Mouse (Mus musculus) adipocyte (in vitro differentiated cells): ENCODE results near the gene Kif11.

ENCODE experiments used
- DNase-seq: peaks from one replicate; pipeline ENCODE4 v3.0.0-alpha.2; 2016; ENCODE audit warnings: low spot score

Gene Kif11

DNA sequence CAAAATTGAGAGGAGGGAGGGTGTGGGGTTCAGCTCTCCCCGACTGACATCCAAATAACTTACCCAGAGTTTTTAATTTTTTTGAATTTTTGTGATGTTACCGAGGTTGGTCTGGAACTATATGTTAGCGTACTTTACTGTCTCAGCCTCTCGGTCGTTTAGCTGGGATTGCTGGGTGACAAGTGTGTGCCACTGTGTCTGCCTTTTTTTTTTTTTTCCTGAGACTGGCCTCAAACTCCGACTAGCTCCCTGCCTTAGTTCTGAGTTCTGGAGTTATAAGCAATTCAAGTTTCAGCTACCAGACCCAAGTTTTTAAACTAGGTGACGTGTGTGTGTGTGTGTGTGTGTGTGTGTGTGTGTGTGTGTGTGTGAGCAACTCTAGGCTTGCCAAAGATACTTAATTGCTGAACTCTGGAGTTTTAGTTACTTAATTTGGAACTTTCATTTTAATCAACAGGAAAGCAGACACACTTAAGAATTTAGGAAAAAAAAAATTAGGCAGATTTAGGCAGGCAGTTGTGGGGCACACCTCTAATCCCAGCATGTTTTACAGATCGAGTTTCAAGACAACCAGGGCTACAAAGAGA, 1.3 kb downstream of the Kif11 start:
- peak; percentile 13 for DNase-seq

DNA sequence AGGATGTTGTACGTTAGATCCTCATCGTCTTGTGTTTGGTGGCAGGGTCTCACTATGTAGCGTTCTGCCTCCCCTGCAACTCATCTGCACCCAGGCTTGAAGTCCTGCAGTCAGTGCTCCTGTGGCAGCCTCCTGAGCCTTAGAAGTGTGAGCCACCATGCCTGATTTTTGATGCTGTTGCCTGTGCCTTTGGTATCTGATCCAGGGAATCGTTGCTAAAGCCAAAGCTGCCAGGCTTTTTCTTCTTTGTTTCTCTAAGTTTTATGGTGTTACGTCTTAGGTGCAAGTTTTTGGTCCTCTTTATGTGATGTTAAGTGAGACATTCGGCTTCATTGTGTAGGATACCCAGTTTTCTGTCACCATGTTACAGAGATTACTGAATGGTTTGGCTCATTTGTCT, 2.6 kb downstream of the Kif11 start:
- no peak for DNase-seq

DNA sequence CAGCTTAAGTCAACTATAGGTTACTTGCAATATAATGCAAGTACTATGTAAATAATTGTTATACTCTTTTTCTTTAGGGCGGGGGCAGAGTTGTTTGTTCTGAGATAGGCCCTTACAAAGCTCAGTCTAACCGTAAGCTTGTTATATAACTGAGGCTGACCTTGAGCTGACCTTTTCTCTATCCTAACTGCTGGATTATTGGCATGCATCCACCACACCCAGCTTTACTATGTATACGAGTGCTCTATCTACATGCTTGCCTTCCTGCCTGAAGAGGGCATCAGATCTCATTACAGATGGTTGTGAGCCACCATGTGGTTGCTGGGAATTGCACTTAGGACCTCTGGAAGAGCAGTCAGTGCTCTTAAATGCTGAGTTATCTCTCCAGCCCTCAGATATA, 9.9 kb downstream of the Kif11 start:
- DNase-seq, result no peak

DNA sequence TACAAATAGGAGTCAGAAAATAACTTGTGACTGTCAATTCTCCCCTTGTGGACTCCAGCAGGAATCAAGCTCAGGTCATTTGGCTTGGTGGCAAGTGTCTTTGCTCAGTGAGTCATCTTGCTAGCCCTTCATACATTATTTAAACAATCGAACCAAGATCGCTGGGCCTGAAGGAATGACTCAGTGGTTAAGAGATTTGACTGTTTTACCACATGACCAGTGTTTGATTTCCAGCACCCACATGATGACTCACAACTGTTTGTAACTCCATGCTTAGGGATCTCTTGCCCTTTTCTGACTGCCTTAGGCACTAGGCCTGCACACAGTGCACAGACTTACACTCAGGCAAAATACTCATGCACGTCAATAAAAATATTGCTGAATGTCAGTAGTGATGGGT, 15.7 kb downstream of the Kif11 start:
- no peak for DNase-seq

DNA sequence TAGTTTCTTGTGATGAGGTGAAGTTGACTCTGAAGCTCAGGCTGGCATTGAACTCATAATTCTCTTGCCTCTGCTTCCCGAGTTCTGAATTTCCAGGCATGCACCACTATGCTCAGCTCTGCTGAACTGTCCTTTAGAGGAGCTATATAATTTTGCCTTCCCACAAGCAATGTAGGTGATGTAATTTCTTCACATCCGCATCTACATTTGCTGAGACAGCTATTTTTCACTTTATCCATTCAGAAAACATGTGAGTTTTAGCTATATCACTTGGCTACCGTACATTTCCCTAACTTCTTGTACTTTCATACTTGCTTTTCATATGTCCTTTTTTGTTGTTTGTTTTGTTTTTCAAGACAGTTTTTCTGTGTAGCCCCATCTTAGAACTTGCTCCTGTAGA, 20.1 kb downstream of the Kif11 start:
- no peak for DNase-seq

DNA sequence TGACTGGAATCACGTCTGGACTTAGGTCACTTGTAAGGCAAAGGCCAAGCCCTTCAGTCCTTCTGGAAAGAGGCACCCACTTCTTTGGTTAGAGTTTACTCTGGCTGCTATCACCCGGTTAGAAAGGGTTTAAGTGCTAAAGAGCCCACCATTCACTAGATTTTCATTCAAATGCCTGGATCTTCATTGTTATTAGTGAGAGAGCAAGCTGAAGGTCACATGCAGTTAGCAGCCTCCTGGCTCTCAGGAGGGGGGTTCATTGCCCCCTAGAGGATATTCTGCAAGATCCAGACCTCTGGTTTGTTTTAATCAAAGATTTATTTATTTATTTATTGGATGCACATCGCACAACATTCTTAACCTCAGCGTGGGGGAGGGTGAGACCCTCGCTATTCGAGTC, 24.7 kb downstream of the Kif11 start:
- DNase-seq, result no peak

DNA sequence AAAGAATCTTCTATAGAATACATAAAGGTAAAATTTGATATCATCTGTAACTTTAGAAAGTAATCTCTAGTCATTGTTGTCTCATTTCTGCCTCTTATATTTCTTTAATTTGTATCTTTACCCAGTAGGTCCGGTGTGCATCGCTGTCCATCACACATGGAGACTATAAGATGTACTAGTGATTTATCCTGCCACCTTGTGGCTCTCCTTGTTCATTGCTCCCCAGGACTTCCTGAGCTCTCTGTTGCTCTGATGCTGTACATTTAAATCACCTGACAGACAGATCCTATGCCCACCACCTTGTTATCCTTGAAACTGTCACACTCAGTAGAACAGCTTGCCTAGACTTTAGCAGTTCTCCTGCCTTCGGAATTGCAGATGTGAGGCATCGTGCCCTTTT, 42.1 kb downstream of the Kif11 start:
- DNase-seq, result peak; percentile 58

DNA sequence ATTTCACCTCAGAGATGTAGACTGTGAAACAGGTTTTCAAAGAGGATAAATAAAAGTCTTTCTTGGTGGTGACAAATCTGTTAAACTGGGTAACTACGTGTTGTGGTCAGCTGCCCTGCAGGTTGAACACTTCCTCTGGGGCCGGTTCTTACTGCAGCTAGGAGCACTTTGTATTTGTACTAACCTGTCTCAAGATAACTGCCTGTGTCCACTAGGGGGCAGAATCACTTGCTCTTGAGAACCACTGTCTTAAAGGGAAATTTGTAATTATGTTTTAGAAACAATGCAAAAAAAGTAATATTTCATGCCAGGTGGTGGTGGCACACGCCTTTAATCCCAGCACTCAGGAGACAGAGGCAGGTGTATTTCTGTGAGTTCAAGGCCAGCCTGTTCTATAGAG, 43.4 kb downstream of the Kif11 start:
- peak; percentile 92 for DNase-seq

DNA sequence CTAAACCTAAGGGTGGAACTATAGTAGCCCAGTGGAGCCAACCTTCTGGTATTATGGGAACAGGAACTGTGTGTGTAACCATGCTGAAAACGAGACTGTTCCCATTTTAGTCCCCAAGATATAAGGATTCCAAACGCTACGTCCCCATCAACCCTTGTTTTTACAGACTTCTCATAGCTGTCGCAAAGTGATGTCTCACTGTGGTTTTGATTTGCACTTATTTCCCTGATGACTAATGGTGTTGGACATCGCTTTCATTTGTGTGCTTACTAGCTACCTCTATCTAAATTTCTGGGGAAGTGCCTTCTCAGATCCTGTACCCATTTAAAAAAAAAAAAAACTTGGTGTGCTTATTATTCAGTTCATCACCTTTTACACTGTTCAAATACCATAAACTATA, 52.4 kb downstream of the Kif11 start:
- no peak for DNase-seq

DNA sequence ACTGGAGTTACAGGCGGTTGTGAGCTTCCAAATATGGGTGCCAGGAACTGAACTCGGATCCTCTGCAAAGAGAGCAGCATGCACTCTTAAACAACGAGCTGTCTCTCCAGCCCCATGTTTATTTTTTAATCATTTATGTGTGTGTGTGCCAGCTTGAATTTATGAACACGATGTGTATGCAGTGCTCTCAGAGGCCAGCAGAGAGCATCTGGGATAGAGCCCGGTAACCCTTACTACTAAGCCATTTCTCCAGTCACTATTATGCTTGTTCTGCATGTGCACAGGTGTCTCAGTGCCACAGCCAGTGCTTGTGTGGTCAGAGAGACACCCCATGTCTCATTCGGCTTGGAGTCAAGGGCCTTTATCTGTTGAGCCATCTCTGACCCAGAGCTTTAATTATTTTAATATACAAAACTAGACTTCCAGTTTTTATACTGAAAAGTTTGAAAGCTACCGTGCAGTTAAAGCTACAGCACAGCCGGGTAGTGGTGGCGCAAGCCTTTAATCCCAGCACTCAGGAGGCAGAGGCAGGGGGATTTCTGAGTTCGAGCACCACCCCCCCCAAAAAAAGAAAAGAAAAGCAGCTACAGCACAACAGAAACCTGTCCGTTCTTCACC, 55.0 kb downstream of the Kif11 start:
- DNase-seq, result no peak

DNA sequence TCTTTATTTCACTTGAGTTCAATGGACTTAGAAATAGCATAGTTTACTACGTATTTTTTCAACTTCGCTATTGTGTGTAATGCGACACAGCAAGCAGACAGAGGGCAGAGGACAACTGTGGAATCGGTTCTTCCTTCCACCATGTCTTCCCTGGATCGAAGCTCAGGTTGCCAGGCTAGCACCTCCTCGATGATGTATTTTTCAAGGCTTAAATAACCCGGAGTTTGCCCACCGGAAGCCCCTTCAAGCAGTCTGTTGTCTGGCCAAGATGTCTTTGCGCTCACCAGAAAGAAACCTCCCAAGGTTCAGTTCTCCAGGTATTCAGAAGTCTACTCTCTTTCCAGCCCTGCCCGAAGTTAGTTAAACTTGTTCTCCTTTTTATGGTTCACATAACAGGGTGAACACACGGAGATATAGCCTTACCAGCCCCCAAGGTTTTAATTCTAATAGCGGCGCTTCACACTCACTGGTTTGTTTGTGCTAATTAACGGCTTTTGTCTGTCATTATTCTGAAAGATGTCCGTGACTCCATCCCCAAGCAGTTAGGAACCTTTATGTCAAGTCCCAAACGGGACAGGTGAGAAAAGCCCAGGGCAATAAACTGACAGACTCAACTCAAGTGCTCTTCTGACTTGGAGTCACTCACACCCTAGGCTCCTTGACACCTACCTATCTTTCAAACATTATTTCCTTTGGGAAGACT, 56.8 kb downstream of the Kif11 start:
- no peak for DNase-seq

DNA sequence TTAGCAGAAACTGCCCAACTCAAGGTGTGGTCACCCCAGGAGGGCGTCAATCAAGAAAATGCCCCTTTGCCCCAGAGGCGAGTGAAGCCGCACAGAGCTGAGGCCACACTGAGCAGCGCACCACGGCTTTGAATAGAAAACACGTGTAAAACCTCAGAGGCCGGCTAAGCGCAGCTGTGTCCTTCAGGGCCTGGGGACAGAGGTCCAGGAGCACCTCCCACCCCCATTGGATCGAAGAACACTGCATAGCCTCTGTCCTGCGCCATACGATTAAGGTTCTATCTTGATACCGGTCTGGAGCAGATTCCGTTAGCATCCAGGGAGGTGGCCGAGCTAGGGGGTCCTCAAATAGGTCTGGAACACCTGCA, 57.7 kb downstream of the Kif11 start:
- no peak for DNase-seq

DNA sequence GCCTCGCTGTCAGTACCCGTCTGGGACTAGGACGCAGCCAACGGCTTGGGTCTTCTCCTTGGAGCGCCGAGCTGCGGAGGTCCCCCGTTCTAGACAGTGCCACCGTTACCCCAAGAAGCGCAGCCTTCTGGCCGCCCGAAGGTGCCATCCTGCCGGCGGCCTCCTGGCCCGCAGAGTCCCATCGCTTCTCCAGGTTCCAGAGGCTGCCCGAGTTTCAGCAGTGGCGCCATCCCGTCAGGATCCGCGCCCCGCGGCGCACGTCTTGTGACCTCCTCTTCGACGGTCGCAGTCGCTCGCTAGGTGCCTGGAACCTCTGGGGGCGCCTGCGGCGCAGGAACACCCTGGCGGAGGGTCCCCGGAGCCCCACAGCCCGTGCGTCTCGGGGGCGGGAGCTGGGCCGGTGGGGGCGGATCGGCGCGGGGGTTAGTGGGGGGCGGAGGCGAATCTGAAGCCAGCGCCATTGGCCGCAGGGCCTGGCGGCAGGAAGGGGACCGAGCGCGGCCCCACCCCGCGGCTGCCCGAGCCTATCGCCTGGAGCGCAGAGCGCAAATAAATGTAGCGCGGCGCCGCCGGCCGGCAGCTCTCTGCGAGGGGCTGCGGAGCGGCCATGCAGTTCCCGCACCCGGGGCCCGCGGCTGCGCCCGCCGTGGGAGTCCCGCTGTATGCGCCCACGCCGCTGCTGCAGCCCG, 58.2 kb downstream of the Kif11 start, which contains the start of gene Hhex:
TSS of gene Hhex (plus strand) at position 548 of the 689 bp plus-strand sequence.
- DNase-seq, result no peak

DNA sequence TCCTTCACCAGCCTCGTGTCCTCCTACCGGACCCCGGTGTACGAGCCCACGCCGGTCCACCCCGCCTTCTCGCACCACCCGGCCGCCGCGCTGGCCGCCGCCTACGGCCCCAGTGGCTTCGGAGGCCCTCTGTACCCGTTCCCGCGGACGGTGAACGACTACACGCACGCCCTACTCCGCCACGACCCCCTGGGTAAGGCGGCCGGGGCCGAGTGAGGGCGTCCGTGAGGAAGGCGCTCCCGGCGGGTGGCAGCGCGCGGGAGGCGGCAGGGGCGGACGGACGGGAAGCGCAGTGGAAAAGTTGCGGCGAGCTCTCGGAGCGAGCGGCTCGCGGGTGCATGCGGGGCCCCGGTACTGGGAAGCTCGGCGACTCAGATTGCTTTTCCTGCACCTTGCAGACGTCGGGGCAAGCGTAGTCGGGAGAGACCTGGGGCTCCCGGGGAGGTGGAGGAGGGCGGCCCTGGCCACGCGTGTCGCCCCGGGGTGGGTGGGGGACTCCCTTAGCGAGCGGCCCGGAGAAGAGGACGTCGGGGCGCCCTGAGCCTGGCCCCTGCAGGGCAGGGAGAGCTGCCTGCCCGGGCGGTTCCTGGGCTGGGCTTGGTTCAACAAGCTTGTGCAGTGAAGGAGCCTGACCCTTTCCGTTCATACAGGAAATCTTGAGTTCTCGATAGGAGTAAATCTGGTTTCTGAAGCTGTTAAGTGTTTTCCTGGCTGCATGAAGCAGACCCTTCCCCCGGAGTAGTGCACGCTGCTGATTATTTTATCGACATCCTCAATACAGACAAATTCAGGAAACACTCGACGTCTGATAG, 59.0 kb downstream of the Kif11 start:
- DNase-seq, result no peak

DNA sequence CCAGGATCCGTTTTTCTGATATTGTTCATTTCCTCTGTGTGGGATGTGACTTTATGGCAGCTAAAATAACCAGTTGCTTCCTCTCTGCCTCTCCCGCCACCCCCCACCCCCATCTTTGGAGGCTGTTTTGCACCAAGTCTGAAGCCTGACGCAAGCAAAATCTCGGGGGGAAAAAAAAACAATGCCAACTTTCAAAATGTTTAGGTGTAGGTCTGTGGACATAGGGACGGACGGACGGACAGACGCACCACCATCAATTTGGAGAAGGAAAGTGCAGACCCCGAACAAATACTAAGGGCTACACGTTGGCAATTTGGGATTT, 59.6 kb downstream of the Kif11 start:
- no peak for DNase-seq

DNA sequence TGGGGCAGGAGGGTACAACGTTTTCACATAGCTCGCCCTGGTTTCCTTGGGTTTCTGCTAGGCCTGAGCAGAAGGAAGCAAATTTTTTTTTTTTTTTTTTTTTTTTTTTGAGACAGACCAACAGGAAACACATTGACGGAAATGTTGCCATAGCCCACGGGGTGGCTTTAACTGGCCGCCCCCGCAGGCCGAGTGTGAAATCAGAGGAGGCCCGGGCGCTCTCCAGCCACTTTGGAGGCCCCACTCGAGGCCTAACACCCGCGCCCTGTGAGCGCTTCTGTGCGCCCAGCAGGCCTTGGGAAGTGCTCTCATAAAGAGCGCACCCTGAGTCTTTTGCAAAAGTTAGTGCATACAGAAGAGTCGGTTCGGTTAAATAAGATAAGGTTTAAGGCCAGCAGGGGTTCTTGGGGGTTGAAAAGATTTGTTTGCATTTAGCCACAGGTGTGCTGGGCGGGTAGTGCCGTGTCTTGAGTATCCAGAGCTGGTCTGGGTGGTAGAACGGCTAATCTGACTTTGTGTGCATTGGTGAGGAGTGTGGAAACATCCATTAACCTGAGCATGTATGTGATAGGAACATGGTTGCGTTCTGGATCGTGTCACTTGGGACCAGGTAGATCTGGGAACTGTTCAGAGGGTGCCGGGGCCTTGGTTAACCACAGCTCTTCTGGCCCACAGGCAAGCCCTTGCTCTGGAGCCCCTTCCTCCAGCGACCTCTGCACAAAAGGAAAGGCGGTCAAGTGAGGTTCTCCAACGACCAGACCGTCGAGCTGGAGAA, 60.5 kb downstream of the Kif11 start:
- DNase-seq, result no peak

DNA sequence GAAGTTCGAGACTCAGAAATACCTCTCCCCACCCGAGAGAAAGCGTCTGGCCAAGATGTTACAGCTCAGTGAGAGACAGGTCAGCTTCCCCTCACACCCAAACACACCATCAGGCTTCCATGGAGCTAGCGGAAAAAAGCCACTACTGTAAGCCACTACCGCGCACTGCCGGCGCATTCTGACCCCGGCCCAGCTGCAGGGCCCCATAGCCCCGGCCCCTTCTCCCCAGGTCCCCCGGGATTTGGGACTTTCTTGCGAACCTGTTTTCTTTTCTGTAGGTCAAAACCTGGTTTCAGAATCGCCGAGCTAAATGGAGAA, 61.0 kb downstream of the Kif11 start:
- DNase-seq, result no peak

DNA sequence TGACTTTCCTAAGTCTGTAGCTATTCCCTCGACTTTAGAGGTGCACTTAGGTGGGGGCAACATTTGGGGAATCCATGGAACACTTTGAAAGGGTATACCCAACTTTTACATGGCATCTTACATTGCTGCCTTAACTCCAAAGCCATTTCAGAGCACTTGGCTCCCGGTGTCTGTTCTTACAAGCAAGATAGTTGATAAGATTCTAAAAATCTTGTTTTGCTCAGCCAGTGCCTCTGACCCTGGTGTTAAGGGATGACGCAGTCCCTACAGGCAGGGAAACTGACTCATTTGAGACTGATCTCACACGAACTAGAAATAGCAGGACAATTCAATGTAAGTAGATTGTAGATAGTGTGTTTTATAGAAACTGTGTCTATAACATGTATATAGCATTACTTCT, 64.0 kb downstream of the Kif11 start:
- no peak for DNase-seq

DNA sequence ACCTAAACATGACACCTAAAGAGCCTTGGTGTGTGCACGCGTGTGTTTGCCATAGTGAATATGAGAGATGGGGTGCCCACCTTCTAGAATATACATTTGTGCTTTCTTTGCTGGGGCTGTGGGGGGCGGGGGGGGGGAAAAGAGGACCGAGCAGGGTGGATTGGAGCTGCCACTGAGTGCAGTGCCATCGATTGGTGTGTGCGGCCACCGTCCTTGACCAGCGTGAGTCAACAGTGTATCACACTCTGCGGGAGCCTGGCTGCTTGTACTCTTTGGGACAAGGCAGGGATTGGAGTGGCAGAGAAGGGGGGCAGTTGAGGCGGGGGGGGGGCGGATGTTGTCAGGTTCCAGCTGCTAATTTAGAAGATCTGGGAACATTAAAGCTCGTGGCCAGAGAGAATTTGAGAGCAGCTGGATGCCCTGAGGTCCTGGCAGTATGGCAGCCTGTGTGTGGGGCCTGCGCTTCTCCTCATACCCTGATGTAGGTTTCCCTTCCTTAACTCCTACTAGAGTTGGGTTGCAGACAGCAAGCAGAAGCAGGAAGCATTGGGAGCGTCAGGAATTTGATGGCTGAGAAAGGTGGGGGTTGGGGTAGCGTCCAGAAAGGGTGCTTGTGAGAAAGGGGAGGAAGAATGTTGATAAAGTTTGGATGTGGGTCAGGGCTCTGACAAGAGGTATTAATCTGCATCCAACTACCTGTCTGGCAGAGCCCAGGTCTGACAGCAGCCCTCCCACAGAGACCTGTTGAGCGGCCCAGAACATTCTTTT, 64.7 kb downstream of the Kif11 start:
- DNase-seq, result no peak

DNA sequence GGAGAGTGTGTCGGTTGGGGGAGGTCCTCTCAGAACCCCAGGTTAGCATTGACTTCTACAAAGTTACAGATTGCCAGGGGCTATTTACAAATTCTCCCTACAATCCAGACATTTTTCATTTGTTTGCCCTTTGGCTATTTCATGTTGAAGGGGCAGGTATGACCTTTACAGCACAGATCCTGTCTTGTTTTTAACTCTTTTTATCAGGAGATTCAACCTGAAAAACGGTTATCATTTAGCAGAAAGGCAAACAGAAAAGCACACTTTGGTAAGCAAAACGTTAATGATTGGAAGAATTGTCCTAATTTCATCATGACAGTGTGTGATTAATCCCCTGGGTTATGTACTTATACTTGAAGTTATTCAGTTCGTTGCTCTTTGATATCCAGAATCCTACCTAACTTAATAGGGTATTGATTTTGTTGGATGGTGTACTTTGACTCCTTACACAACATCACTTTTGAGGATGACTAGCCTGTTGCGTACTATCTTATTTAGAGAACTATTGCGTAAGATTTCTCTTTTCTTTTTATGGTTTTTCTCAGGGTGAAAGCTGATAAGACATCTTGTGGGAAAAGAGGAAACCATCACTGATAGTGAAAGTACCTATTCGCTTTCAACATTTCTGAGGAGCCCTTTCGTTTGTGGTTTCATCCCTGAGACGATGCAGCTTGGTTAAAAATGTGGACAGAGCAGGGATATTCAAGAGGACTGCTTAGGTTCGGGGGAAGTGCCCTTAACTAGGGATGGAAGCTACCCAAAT, 66.5 kb downstream of the Kif11 start:
- no peak for DNase-seq
